Mouse (Mus musculus): Measurements from ENCODE around the gene Eif2b2. TPM values are rescaled to one million over a fixed set of nuclear protein-coding genes. Genes with fewer than 3 reads are reported as not detected.

The Eif2b2 gene
- polyA plus RNA-seq, 1 experiment from 2014 or later: 49.0 TPM

DNA sequence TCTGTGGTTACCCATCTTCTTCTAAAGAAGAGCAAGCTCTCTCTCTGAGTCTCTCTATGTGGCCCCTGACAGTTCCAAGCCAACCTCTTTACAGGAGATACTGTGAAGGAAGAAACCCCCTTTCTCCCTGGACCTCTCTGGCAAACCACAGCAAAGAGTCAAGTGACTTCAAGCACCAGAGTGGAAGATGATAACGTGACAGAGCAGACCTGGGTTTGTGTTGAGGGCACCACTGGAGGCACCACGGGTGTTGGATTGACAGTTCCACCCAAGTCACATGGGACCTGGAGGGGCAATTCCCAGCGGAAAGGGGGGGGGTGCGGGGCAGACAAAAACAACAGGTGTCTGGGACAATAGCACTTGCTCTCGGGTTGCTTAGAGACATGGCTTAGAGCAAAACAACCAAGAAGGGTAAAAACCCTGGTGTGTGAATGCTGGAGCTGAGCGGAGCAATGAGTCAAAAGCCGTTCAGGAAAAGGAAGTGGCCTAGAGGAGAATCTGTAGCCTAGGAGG is 10.5 kb upstream of the Eif2b2 start:
- Histone ChIP-seq H3K4me3 (no peak overlapping the region), H3K27me3 (replicated peaks) (no peaks in the 10 kb centered on the region), H3K27ac (ENCODE audit: poor library complexity, severe bottlenecking) (no peak overlapping the region), H3K4me1 (replicated peaks) (0 out of 2 replicates have a peak, but pooled peaks cover 2% of the 10 kb centered on the region), H3K9ac (no peak overlapping the region), H3K4me2 (no peak overlapping the region), H3K36me3 (no peaks in the 10 kb centered on the region), H3K9me3 (replicated peaks) (no peaks in the 10 kb centered on the region)
- WGBS: 36% methylated on average over 7 of the region's 7 CpGs
- no peak for ATAC-seq (ENCODE audit: insufficient number of reproducible peaks, low FRiP score)

DNA sequence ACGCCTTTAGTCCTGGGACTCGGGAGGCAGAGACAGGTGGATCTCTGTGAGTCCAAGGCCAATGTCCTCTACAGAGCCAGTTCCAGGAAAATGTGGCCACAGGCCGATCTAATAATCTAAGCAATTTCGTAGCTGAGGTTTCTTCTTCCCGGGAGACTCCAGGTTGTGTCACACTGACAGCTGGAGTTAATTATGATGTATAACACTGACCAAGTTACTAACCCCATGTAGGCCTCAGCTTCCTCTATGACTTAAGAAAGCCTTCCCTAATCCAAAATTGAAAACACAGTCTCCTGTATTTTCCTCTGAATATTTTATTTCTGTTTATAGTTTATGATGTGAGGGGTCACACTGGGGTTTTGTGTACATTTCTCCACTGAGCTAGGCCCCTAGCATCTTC is 4.2 kb upstream of the Eif2b2 start:
- no peak overlapping the region for H3K4me2 ChIP-seq
- no peak overlapping the region for H3K9ac ChIP-seq
- H3K4me3 ChIP-seq: no peak overlapping the region
- H3K27ac ChIP-seq (ENCODE audit: poor library complexity, severe bottlenecking): no peak overlapping the region
- H3K27me3 ChIP-seq (replicated peaks): no peaks in the 10 kb centered on the region
- H3K4me1 ChIP-seq (replicated peaks): peaks cover 5% of the 10 kb centered on the region
- ATAC-seq (ENCODE audit: insufficient number of reproducible peaks, low FRiP score): no peak
- H3K9me3 ChIP-seq (replicated peaks): no peaks in the 10 kb centered on the region
- 68% methylated on average over 5 of the region's 5 CpGs for WGBS
- H3K36me3 ChIP-seq: no peaks in the 10 kb centered on the region

DNA sequence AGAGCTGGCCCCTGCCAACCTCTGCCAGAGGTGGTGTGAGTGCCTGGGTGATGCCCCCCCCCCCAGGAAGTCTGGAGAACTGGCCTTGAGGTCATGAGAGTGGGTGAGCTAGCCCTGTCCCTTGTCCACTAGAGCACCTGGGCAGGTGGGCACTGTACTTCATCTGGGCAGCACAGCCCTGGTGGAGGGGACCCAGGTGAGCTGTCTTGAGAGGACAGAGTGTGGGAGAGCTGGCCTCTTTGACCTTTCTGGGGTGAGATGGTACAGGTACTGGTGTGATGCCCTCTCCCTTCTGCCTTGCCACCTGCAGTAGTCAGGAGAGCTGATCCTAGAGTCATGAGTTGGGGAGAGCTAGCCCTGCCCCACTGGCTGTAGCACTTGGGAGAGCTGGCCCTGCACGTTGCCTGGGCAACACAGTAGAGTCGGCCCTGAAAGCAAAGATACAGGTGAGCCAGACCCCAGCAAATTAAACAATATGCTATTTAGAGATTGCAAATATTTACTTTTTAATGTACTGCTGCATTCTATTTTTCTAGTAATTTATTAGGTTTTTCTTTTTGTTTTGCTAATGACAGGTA is 1.5 kb upstream of the Eif2b2 start:
- H3K27ac ChIP-seq (ENCODE audit: poor library complexity, severe bottlenecking): no peak overlapping the region
- no peak overlapping the region for H3K4me3 ChIP-seq
- ATAC-seq (ENCODE audit: insufficient number of reproducible peaks, low FRiP score): no peak
- H3K36me3 ChIP-seq: peaks cover 18% of the 10 kb centered on the region
- H3K9me3 ChIP-seq (replicated peaks): no peaks in the 10 kb centered on the region
- H3K27me3 ChIP-seq (replicated peaks): no peaks in the 10 kb centered on the region
- peaks cover 15% of the 10 kb centered on the region for H3K4me1 ChIP-seq (replicated peaks)
- 62% methylated on average over 2 of the region's 2 CpGs for WGBS
- no peak overlapping the region for H3K4me2 ChIP-seq
- no peak overlapping the region for H3K9ac ChIP-seq

DNA sequence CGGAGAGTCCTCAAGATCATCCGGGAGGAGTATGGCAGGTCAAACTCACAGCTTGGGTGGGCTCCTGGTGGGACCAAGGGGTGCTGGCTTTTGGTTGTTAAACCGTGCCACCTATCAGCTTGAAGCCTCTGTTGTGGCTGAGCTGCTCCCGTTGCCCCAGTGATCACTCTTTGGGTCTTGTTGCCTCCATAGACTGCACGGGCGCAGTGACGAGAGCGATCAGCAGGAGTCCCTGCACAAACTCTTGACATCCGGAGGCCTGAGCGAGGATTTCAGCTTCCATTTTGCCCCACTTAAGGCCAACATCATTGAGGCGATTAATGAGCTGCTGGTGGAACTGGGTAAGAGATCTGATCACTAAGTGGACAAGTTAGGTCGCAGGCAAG is 617 bp downstream of the Eif2b2 start:
- Histone ChIP-seq H3K9ac (peak overlapping the region; percentile 84), H3K36me3 (peaks cover 38% of the 10 kb centered on the region), H3K4me1 (replicated peaks) (peaks cover 15% of the 10 kb centered on the region), H3K4me3 (peak overlapping the region; percentile 88), H3K27ac (ENCODE audit: poor library complexity, severe bottlenecking) (peak overlapping the region; percentile 36; the same call in 1 of the 2 replicates), H3K9me3 (replicated peaks) (no peaks in the 10 kb centered on the region), H3K4me2 (peak overlapping the region; percentile 87), H3K27me3 (replicated peaks) (no peaks in the 10 kb centered on the region)
- WGBS: 1% methylated on average over 12 of the region's 12 CpGs
- peak; percentile 14; the same call in 1 of the 2 replicates for ATAC-seq (ENCODE audit: insufficient number of reproducible peaks, low FRiP score)

DNA sequence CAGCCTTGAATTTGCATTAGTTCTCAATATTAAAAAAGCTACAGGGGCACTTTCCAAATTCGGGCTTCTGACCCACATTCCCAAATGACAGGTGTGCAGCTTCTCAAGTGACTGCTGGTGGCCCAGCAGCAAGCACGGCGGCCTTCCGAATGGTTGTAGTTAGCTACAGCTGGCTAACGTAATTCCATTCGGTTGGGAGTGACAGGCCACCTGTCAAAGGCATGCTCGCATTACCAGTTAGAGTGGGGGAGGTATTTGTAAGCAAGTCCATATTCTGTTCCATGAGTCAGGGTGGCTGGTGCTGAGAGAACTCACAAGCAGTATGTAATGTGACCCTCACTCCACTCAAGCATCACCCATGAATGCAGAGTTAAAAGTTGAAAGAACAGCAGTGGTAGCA is 7.9 kb downstream of the Eif2b2 start:
- 54% methylated on average over 7 of the region's 7 CpGs for WGBS
- H3K4me2 ChIP-seq: no peak overlapping the region
- H3K36me3 ChIP-seq: peaks cover 51% of the 10 kb centered on the region
- H3K9me3 ChIP-seq (replicated peaks): peaks cover 3% of the 10 kb centered on the region; the same call in 1 of the 2 replicates
- ATAC-seq (ENCODE audit: insufficient number of reproducible peaks, low FRiP score): no peak
- no peak overlapping the region for H3K27ac ChIP-seq (ENCODE audit: poor library complexity, severe bottlenecking)
- no peak overlapping the region for H3K9ac ChIP-seq
- peaks cover 16% of the 10 kb centered on the region for H3K4me1 ChIP-seq (replicated peaks)
- no peaks in the 10 kb centered on the region for H3K27me3 ChIP-seq (replicated peaks)
- H3K4me3 ChIP-seq: no peak overlapping the region

DNA sequence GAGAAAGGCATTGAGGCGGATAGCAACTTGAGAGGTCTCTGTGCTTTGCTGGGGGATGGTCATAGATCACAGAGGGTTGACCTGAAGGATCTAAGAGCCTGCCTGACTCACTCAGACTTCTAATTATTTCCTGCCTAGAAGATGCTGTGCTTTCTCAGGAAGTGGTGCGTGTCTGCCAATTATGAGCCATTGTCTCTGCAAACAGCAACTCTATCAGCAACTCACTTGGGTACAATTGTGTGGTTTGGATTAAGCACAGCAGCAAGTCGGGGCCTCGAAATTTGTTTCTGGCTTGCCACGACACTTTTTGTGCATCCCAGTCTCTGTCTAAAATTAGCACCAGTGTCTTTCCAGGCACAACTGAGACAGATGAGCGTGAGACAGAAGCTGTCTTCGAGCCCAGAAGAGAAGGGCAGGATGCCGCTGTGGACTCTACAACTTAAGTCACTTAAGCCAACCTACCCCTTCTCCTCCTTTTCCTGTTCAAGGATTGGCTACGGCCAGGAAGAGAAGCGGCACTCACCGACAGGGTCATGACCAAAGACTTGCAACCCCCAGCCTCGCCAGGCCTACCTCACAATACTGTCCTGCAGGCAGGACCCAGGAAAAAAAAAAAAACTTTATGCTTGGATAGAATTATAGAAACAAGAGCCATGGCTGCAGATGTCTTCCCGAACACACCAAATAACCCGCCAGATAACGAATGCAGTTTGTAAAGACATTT is 8.8 kb downstream of the Eif2b2 start:
- H3K27me3 ChIP-seq (replicated peaks): no peaks in the 10 kb centered on the region
- no peak overlapping the region for H3K27ac ChIP-seq (ENCODE audit: poor library complexity, severe bottlenecking)
- H3K9ac ChIP-seq: no peak overlapping the region
- peaks cover 16% of the 10 kb centered on the region for H3K4me1 ChIP-seq (replicated peaks)
- H3K4me3 ChIP-seq: no peak overlapping the region
- 51% methylated on average over 15 of the region's 15 CpGs for WGBS
- no peak for ATAC-seq (ENCODE audit: insufficient number of reproducible peaks, low FRiP score)
- no peak overlapping the region for H3K4me2 ChIP-seq
- peaks cover 43% of the 10 kb centered on the region for H3K36me3 ChIP-seq
- peaks cover 3% of the 10 kb centered on the region; the same call in 1 of the 2 replicates for H3K9me3 ChIP-seq (replicated peaks)

DNA sequence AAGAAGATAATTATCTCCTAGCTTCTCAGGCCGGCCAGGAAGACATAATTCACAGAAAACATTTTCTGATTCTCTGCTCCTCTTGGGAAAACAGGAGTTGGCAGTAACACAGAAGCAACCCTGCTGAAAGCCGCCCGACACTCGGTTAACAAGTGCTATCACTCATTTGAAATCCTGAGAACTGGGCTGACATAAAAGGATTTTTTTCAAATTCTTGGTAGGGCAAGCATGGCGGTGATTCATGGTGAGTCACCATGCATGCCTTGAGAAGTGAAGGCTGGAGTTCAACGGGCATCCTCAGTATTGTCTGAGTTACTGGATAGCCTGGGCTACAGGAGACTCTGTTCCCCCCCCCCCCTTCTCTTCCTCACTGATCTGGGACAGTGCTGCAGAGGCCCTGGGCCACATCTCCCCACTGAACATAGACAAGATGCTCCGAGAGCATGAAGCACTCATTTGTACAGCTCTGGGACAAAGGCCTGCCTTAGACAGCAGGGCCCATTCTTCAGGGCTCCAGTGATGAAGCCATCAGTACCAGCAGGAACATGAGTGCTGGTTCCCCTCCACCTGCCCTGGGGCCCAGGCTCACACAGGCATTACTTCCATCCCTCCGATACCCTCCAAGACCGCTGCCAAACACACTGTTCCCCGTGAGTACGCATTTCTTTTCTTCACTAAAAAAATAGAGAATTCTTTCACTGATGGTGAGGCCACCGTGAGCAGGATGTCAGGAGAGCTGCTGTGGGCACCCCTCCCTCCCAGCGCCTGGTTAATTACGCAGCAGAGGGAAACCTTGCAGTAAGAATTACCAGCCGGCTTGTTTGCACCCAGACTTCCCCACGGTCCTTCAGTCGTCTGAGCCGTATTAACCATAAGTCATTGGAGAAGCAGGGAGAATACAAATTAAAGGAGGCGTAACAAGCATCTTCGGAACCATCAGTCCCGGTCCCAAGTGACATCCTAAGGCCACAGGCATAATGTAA is 14.4 kb downstream of the Eif2b2 start:
- no peak for ATAC-seq (ENCODE audit: insufficient number of reproducible peaks, low FRiP score)
- Histone ChIP-seq H3K27me3 (replicated peaks) (no peaks in the 10 kb centered on the region), H3K36me3 (peaks cover 12% of the 10 kb centered on the region), H3K9me3 (replicated peaks) (peaks cover 3% of the 10 kb centered on the region; the same call in 1 of the 2 replicates), H3K27ac (ENCODE audit: poor library complexity, severe bottlenecking) (no peak overlapping the region), H3K4me1 (replicated peaks) (no peaks in the 10 kb centered on the region), H3K9ac (no peak overlapping the region), H3K4me3 (no peak overlapping the region), H3K4me2 (no peak overlapping the region)
- 81% methylated on average over 21 of the region's 21 CpGs for WGBS

DNA sequence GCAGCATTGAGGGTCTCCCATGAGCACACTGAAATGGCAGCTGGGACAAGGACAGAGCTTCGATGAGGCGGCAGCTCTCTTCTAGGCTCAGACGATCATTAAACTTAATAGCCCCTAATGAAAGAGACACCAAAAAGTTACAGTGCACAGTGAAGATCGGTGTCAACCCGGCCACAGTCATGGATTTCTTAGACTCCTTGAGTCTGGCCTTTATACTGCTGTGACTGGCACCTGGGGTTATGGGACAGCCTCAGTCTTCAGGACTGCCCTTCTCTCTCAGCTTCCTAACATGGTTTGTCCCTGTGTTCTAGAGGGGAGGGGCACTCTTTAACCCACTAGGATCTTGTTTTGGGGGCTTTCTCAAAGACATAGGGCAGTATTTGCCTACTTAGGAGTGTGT is 18.3 kb downstream of the Eif2b2 start:
- Histone ChIP-seq H3K36me3 (peaks cover 12% of the 10 kb centered on the region), H3K4me1 (replicated peaks) (0 out of 2 replicates have a peak, but pooled peaks cover 5% of the 10 kb centered on the region), H3K4me3 (no peak overlapping the region), H3K4me2 (no peak overlapping the region), H3K27ac (ENCODE audit: poor library complexity, severe bottlenecking) (no peak overlapping the region), H3K27me3 (replicated peaks) (no peaks in the 10 kb centered on the region), H3K9ac (no peak overlapping the region), H3K9me3 (replicated peaks) (no peaks in the 10 kb centered on the region)
- ATAC-seq (ENCODE audit: insufficient number of reproducible peaks, low FRiP score): no peak
- 89% methylated on average over 5 of the region's 5 CpGs for WGBS

DNA sequence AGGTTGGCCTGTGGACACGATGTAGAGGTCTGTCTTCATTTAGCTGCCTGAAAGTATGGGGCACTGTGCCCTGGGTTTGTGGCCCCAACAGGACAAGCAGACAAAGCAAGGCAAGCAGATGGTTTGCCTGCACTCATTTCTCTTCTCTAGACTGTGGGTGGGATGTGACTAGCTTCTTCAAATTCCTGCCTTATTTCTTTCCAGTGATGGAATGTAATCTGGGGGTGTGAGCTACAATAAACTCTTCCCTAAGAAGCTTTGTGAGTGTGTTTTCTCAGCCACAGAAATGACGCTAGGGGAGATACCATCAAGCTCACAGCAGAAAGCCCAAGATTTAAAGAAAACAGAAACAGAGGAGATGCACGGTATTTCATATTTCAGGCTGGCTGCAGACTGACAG is 32.8 kb downstream of the Eif2b2 start:
- Histone ChIP-seq H3K9me3 (replicated peaks) (peaks cover 4% of the 10 kb centered on the region; the same call in 1 of the 2 replicates), H3K27me3 (replicated peaks) (no peaks in the 10 kb centered on the region), H3K4me3 (no peak overlapping the region), H3K27ac (ENCODE audit: poor library complexity, severe bottlenecking) (no peak overlapping the region), H3K4me2 (no peak overlapping the region), H3K4me1 (replicated peaks) (peaks cover 3% of the 10 kb centered on the region; the same call in 1 of the 2 replicates), H3K9ac (no peak overlapping the region), H3K36me3 (peaks cover 21% of the 10 kb centered on the region)
- 77% methylated on average over 3 of the region's 3 CpGs for WGBS
- no peak for ATAC-seq (ENCODE audit: insufficient number of reproducible peaks, low FRiP score)

DNA sequence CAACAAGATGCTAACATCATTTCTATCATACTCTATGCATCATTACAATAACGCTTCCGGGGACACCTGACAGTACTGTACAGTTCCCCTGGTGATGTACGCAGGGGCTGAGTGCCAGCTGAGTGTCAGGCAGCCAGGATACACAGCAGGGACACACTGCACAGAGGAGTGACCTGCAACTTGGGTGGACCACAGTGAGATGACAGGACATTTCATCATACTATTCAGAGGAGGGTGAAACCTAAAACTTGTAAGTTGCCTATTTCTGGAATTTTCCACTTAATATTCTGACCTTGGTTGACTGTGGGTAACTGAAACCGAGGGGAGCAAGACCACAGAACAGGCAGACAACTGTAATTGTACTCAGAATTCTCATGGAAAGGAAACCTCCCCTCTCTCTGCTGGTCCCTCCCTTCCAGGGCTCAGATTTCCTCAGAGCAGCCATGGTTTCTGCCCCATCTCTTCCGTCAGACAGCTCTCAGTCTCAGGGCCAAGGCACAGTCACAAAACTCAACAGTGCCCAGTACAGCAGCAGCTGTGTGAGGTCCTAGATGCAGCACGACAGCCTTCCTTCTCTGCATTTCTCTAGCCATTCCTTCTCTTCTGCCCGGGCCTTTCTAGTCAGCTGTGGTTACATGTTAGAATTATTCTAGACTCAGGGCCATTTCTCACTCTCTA is 36.9 kb downstream of the Eif2b2 start:
- Histone ChIP-seq H3K36me3 (peaks cover 9% of the 10 kb centered on the region; the same call in 1 of the 2 replicates), H3K27me3 (replicated peaks) (no peaks in the 10 kb centered on the region), H3K4me3 (no peak overlapping the region), H3K4me1 (replicated peaks) (peaks cover 3% of the 10 kb centered on the region; the same call in 1 of the 2 replicates), H3K9me3 (replicated peaks) (no peaks in the 10 kb centered on the region), H3K9ac (no peak overlapping the region), H3K4me2 (no peak overlapping the region), H3K27ac (ENCODE audit: poor library complexity, severe bottlenecking) (peak overlapping the region; percentile 52)
- WGBS: 63% methylated on average over 7 of the region's 7 CpGs
- ATAC-seq (ENCODE audit: insufficient number of reproducible peaks, low FRiP score): peak; percentile 64; the same call in 1 of the 2 replicates

Data from heart, embryonic 12.5 days (tissue).